Mouse (Mus musculus): ENCODE data around the gene Ripply3.

- TF ChIP-seq POLR2A (IDR thresholded peaks at IDR 0.05; ENCODE audit: borderline replicate concordance, low read depth, low read length) (no peak), CTCF (IDR thresholded peaks at IDR 0.05; ENCODE audit: low read depth, low read length) (no peak)
Observed at GRCm38 (mm10) chr16:94299210-94299609, 29.0 kb upstream of the Ripply3 start.
